Mouse (Mus musculus): ENCODE measurements at regions not wholly inside any gene's neighbourhood (a gene's known extent, or its start where the extent isn't known, plus 50 kb on each side); places are given as distances from the start of the nearest gene placed in this dataset.

DNA sequence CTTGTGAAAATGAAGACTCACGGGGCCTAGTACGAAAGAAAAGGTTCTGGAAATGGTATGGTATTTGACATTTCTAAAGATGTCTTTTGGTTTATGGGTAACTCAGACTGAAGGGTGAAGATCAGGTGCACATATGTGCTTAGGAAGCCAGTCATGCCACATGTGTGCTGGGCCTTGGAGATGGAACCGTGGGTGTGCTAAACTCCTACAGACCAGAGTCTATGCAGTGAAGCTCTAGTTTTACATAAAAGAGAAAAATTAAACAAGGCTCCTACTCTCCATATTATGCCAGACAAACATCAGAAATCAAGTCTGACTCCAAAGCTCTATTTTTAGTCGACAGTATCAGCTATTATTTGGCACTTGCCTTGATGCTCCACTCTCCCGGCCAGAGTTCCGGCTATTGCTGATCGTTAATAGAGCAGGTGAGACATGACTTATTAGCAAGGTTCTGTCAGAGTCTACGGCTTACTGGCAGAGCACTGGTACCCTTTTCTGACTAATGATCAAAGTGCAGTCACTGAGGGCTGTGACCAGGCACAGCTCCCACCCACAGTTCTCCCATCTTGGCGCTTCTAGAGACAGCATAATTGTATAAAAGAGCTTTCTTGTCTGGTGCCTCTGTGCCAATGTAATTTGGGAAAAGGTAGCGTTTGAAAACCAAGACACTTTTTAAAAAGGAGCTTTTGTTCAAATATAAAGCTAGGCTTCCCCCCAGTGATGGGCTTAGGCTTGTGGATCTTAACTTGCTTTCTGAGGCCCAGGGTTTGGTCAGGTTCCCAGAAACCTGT lies 119.2 kb upstream of the Ccdc122 start:
- DNase-seq (ENCODE audit: low read depth in 2 of 2, low spot score in 2 of 2): no peak

- DNase-seq (ENCODE audit: low read depth in 2 of 2, low spot score in 2 of 2): no peak
Observed at GRCm38 (mm10) chr14:76913850-76914249, 122.7 kb upstream of the Ccdc122 start.

DNA sequence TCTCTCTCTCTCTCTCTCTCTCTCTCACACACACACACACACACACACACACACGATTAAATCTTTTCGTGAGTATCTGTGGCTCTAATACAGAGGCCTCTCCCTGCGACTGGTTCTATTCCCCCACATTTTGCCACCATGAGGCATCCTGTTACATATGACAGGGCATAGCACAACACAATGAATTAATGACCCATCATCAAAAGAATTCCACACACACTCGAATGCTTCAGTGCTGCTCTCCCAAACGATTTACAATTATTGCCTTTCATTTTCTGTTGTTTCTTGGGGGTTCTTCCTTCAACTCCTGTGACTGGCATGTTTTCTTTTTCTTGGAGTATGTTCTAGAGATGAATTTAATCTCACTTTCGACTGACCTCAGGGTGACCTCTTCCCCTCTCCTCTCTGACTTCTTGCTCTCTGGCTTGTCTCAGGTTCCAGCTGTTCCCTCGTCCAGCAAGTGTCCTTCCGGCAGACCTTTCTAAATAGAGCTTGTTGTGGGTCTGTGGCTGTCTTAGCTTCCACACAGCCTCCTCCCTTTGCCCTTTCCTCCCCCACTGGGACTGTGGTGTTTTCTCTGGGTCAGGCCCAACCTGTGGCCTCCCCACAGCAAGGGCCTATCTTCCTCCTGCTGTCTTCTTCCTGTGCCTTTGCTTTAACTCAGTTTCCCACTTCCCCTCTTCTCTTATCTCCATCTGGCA lies 124.1 kb upstream of the Ccdc122 start:
- DNase-seq (ENCODE audit: low read depth in 2 of 2, low spot score in 2 of 2): no peak

DNA sequence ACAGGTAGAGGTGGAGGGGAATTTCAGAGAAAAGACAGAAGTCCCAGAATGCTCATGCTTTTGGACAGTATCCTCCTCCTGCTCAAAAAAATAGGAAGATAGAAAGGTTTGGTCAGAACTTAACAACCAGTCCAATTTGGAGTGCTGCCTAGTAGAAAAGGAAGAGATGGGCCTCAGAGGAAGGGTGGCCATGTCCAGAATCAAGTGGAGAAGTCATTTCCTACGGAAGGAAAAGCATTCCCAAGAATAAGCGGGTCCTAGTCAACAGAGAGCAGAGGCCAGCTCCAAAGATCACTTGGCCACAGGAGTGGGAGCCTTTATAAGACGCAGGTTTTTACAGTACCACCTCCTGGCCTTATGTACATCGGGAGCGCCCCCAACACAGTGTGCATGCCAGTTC lies 125.3 kb upstream of the Ccdc122 start:
- DNase-seq (ENCODE audit: low read depth in 2 of 2, low spot score in 2 of 2): no peak

DNA sequence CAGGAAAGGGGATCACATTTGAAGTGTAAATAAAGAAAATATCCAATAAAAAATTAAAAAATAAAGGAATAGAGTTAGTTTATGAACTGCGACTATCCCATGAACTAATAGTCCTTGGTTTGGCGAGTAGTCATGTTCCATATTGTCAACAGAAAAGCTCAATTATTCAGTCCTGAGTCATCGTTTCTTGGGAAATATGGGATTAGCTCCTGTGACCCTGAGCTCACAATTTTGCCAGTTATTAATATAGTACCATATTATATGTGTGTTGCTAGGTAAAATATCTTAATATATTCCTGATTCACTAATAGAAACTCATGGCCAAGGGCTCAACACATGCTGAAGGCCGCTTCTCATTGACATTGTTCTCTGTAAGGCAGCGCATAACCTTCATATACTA lies 126.4 kb upstream of the Ccdc122 start:
- DNase-seq (ENCODE audit: low read depth in 2 of 2, low spot score in 2 of 2): no peak

DNA sequence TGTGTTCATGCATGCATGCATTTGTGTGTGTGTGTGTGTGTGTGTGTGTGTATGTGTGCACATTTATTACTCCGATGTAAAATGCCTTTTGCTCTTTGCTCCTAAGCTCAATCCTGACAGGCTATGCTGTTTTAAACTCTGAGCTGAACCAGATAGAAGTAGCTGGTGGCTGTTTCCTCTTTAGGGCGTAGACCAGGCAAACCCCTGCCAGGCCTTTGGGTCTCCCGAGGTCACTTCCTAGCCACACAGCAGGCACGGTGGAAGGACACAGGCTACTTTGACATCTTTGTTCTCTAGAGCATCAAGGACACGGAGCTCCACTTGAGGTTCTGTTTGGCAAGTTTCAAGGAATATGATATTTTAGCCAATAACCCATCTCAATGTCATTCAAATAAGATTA lies 128.6 kb upstream of the Ccdc122 start:
- DNase-seq (ENCODE audit: low read depth in 2 of 2, low spot score in 2 of 2): no peak

- DNase-seq (ENCODE audit: low read depth in 2 of 2, low spot score in 2 of 2): no peak
Observed at GRCm38 (mm10) chr14:76902962-76903757, 133.4 kb upstream of the Ccdc122 start.

DNA sequence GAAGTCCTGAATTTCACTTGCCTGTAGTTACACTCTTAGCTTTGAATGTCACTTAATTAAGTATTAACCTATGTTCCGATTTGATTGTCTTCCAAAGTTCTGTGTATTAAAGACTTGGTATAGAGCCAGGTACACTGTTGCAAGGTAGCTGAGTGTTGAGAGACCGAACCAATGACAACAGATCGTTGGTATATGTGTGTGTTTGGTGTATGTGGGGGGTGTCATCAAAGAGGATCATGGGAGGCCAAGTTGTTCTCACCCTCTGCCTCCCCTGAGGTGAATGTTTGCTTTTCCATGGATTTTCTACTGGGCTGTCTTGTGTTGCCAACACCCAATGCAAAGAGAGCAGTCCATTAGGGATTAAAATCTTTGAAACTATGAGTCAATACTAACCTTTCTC lies 135.1 kb upstream of the Ccdc122 start:
- DNase-seq (ENCODE audit: low read depth in 2 of 2, low spot score in 2 of 2): no peak

DNA sequence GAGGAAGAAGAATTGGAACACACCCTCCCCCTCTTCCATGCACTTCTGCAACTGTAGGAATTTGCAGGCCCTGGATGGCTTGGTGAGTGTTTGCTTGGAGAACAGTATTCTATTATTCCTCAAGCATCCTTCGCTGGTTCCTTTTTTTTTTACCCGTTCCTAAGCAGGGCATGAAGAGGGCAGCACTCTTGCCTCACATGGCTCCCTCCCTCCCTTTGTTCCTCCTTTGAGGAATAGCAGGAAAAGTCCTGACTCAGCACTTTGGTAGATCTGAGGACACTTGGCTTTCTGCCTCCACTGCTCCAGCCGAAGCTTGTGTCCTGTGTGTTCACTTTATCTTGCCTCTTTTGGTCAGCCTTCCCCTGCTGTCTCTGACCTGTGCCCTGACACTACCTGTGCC lies 137.2 kb upstream of the Ccdc122 start:
- no peak for DNase-seq (ENCODE audit: low read depth in 2 of 2, low spot score in 2 of 2)

GRCm38 (mm10) chr14:76887708-76888107 lies 148.9 kb upstream of the Ccdc122 start:
- DNase-seq (ENCODE audit: low read depth in 2 of 2, low spot score in 2 of 2): no peak

DNA sequence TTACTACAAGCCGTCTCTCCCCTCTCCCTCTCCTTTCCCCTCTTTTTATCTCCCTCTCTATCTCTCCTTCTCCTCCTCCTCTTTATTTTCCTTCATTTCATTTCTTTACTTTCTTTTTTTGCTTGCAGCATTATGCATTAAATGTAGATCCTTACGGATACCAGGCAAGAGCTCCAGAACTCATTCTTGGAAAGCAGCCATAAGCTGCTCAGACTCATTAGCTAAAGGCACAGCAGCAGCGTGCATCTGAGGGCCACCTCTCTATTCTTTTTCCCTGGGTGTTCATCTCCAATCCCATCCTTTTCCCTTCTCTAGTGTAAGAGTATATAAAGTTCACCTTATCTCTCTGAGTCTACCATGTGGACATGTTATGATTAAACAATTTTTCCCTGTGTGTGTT lies 149.4 kb upstream of the Ccdc122 start:
- DNase-seq (ENCODE audit: low read depth in 2 of 2, low spot score in 2 of 2): no peak

DNA sequence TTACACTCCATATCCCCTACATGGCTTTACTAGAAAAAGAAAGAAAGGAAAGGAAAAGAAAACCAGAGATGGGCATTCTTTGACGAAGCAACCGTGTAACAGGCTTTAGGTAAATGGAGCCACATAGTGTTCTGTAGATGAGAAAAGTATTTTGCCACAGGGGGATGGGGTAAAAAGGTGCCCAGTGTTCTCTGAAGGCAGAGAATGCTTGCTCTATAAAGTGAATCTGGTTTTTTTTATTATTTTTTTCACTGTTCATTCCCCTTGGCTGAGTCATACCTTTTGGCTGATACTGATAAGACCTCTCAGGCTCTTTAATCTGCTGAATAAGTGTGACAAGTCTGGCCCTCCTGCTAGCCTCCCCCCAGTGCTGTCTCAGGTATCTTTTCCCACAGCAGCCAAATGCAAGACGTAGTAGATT lies 153.3 kb upstream of the Ccdc122 start:
- DNase-seq (ENCODE audit: low read depth in 2 of 2, low spot score in 2 of 2): no peak

DNA sequence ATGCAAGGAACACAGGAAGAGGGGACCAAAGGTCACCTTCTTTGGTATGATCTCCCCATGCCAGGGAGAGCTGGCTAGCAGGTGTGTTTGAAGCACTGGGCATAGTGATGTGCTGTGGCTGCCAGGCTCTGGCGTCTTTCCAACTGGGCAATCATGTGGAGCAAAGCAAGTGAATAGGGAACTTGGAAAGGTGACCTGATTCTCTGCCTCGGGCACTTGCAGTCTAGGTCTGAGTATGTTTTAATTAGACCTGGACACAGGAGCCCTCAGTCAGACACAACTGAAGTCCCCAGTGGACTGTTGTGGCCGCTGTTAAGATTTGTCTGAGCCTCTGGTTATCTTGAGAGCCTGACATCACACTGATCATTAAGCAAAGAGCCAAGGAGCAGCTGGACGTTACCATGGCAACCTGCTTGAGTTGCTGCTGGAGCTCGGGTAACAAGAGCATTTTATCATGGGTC lies 153.8 kb upstream of the Ccdc122 start:
- no peak for DNase-seq (ENCODE audit: low read depth in 2 of 2, low spot score in 2 of 2)

- no peak for DNase-seq (ENCODE audit: low read depth in 2 of 2, low spot score in 2 of 2)
Observed at GRCm38 (mm10) chr14:76880851-76881250, 155.7 kb upstream of the Ccdc122 start.

DNA sequence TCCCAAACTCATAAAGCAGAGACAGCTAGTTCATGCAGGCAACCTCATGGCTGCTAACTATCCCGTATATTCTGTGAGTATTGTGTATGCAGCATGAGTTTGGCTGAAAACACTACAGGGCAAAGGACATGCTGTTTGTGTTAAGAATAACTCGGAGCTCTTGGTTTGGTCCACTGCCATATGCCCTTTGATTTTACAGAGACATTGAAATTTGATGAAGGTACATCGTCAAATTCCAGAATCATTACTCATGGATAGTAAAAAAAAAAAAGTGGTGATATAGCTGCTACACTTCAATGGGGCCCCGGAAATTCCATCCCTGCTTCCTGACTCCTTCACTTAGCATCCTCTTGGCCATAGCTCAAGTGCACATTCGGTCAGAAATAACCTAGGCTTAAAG lies 159.3 kb upstream of the Ccdc122 start:
- no peak for DNase-seq (ENCODE audit: low read depth in 2 of 2, low spot score in 2 of 2)

GRCm38 (mm10) chr14:76876015-76876414 lies 160.6 kb upstream of the Ccdc122 start:
- peak; percentile 6 to 31 for DNase-seq (ENCODE audit: low read depth in 2 of 2, low spot score in 2 of 2)

GRCm38 (mm10) chr14:76875266-76875900 lies 161.2 kb upstream of the Ccdc122 start:
- no peak for DNase-seq (ENCODE audit: low read depth in 2 of 2, low spot score in 2 of 2)

GRCm38 (mm10) chr14:76874542-76875265 lies 161.9 kb upstream of the Ccdc122 start:
- no peak for DNase-seq (ENCODE audit: low read depth in 2 of 2, low spot score in 2 of 2)

GRCm38 (mm10) chr14:76873684-76874083 lies 162.9 kb upstream of the Ccdc122 start:
- DNase-seq (ENCODE audit: low read depth in 2 of 2, low spot score in 2 of 2): no peak

- no peak for DNase-seq (ENCODE audit: low read depth in 2 of 2, low spot score in 2 of 2)
Observed at GRCm38 (mm10) chr14:76872976-76873375, 163.6 kb upstream of the Ccdc122 start.

GRCm38 (mm10) chr14:76872510-76872909 lies 164.1 kb upstream of the Ccdc122 start:
- DNase-seq (ENCODE audit: low read depth in 2 of 2, low spot score in 2 of 2): no peak

All from CD8-positive naive resting alpha-beta T cell, adult 2 months (primary cell).